Mouse (Mus musculus) small intestine, adult 2 months (tissue): ENCODE results near the gene Lxn.

Experiments used
- CTCF ChIP-seq: fragments of 200-500 bp; IDR thresholded peaks from 2 replicates; pipeline ENCODE4 v1.5.1; 2012; ENCODE audit warnings: low read depth, mild to moderate bottlenecking, control low read depth, inconsistent platforms, low read length, moderate library complexity, mixed read lengths; ENCODE audit not compliant: insufficient replicate concordance, insufficient read length; ENCODE audit errors: extremely low read depth
- POLR2A ChIP-seq: fragments of 200-500 bp; IDR thresholded peaks from 2 replicates; pipeline ENCODE4 v1.6.1; 2012; ENCODE audit warnings: low read depth, mild to moderate bottlenecking, control low read depth, inconsistent platforms, low read length, moderate library complexity

GRCm38 (mm10) chr3:67429338-67429998, 34.3 kb downstream of the Lxn start:
- TF ChIP-seq CTCF (no peak), POLR2A (no peak)
